Mouse (Mus musculus) stomach, embryonic 16.5 days (tissue): ENCODE measurements at regions not wholly inside any gene's neighbourhood (a gene's known extent, or its start where the extent isn't known, plus 50 kb on each side); places are given as distances from the start of the nearest gene placed in this dataset.

Source experiments
- ATAC-seq: fragments of 200-750 bp; cut with Nextera tagmentation; 2 replicates; pipeline ENCODE4 v1.8.0; 2017; ENCODE audit warnings: moderate number of reproducible peaks, moderate TSS enrichment; ENCODE audit not compliant: insufficient read depth, low FRiP score
- H3K27ac ChIP-seq: fragments of 300-500 bp; sonication (generic); 2 replicates; pipeline ENCODE4 v1.5.1; 2014; ENCODE audit warnings: low read length
- H3K27me3 ChIP-seq: fragments of 300-500 bp; sonication (generic); 2 replicates; pipeline ENCODE4 v1.6.1; 2014; ENCODE audit warnings: low read length, control low read depth, mixed read lengths; ENCODE audit not compliant: control insufficient read depth, insufficient read depth
- H3K36me3 ChIP-seq: fragments of 300-500 bp; sonication (generic); 2 replicates; pipeline ENCODE4 v1.6.1; 2014; ENCODE audit warnings: low read length; ENCODE audit not compliant: control insufficient read depth, insufficient read depth
- H3K4me1 ChIP-seq: fragments of 300-500 bp; sonication (generic); 2 replicates; pipeline ENCODE4 v1.6.1; 2014; ENCODE audit warnings: low read length, control low read depth, mixed read lengths; ENCODE audit not compliant: control insufficient read depth, insufficient read depth
- H3K4me2 ChIP-seq: fragments of 300-500 bp; sonication (generic); 2 replicates; pipeline ENCODE4 v1.6.1; 2014; ENCODE audit warnings: low read depth, low read length, mixed read lengths
- H3K4me3 ChIP-seq: fragments of 300-500 bp; sonication (generic); replicated peaks from 2 replicates; pipeline ENCODE4 v1.5.1; 2014; ENCODE audit warnings: mild to moderate bottlenecking, low read length
- H3K9ac ChIP-seq: fragments of 300-500 bp; sonication (generic); 2 replicates; pipeline ENCODE4 v1.6.1; 2014; ENCODE audit warnings: low read length
- H3K9me3 ChIP-seq: fragments of 300-500 bp; sonication (generic); replicated peaks from 2 replicates; pipeline ENCODE4 v1.6.1; 2016; ENCODE audit warnings: low read length, control low read depth; ENCODE audit not compliant: control insufficient read depth
- WGBS: fragments of 180-500 bp; shearing (Covaris S2); extraction: QIAGEN DNeasy Blood & Tissue Kit; methylation state at CpG from one replicate; pipeline ENCODE4 v1.1.7; 2014; 5-methylcytosine and 5-hydroxymethylcytosine counted together

DNA sequence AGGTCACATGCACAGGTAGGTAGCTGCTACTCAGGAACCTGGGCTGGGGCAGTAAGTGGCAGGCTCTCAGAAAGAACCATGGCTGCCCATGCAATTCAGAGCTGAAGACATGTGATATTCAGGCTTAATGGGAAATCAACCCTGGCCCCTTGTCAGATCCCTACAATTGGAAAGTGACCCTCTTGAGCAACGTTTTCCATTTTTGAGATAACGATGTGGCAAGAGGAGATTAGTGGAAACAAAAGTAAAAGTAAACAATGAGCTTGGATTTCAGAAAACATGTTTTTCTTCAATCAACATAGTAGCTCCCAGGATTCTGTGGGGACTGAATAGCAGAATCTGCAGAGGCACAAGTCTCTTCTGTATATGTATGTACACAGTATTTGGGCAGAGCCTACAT is 598.8 kb downstream of the Rnf144a start:
- no peaks in the 10 kb centered on the region for H3K27me3 ChIP-seq
- H3K4me3 ChIP-seq = no peak overlapping the region
- H3K4me1 ChIP-seq = no peaks in the 10 kb centered on the region
- 45% methylated on average over 2 of the region's 2 CpGs for WGBS
- H3K27ac ChIP-seq = no peak overlapping the region
- H3K9me3 ChIP-seq = no peaks in the 10 kb centered on the region
- H3K36me3 ChIP-seq = no peaks in the 10 kb centered on the region
- no peak overlapping the region for H3K4me2 ChIP-seq
- ATAC-seq = no peak
- no peak overlapping the region for H3K9ac ChIP-seq

DNA sequence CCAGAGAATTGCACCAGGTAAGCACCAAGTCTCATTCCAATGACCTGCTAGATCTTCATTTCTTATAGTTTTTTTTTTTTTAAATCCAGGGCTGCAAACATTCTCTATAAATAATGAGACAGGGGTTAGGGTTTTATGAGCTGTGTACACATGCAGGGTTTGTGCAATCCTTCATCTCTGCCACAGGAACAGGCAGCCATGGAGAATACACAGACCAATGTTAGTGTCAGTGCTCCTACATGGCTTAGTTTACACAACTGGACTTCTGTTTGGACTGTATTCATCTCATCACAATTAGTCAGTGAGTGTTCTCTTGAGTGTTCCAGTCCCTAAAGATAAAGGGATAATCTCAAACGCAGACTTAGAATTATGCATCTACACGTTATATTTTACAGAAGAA is 620.0 kb downstream of the Rnf144a start:
- Histone ChIP-seq H3K27me3 (peaks cover 2% of the 10 kb centered on the region; the same call in 1 of the 2 replicates), H3K4me2 (no peak overlapping the region), H3K4me3 (no peak overlapping the region), H3K36me3 (no peaks in the 10 kb centered on the region), H3K9ac (no peak overlapping the region), H3K4me1 (no peaks in the 10 kb centered on the region), H3K9me3 (no peaks in the 10 kb centered on the region), H3K27ac (no peak overlapping the region; the same call in 1 of the 2 replicates)
- peak; percentile 60; the same call in 1 of the 2 replicates for ATAC-seq
- WGBS = 10% methylated on average over 2 of the region's 2 CpGs

DNA sequence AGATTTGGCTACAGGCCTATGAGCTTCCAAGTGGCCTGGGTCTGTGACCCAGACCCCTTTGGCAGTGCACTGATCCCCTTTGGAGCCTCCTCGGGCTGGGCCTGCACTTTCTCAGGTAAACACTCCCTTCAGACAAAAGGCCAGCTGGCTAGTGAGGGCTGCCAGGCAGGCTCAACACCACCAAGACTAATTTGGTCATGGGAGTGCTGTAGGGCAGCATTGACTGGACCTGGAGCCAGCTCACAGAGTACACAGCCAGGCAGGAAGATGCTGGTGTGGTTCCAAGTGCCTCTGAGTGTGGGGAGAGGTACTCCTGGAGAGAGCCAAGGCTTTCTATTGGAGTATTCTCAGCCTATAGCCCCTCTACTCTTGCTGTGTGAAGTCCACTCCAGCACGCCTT is 620.5 kb downstream of the Rnf144a start:
- WGBS = 33% methylated on average over 2 of the region's 2 CpGs
- H3K4me2 ChIP-seq = no peak overlapping the region
- no peak for ATAC-seq
- no peaks in the 10 kb centered on the region for H3K4me1 ChIP-seq
- H3K27me3 ChIP-seq = peaks cover 2% of the 10 kb centered on the region; the same call in 1 of the 2 replicates
- no peak overlapping the region for H3K4me3 ChIP-seq
- H3K9ac ChIP-seq = no peak overlapping the region
- H3K9me3 ChIP-seq = no peaks in the 10 kb centered on the region
- peak overlapping the region; percentile 53 for H3K27ac ChIP-seq
- H3K36me3 ChIP-seq = no peaks in the 10 kb centered on the region

DNA sequence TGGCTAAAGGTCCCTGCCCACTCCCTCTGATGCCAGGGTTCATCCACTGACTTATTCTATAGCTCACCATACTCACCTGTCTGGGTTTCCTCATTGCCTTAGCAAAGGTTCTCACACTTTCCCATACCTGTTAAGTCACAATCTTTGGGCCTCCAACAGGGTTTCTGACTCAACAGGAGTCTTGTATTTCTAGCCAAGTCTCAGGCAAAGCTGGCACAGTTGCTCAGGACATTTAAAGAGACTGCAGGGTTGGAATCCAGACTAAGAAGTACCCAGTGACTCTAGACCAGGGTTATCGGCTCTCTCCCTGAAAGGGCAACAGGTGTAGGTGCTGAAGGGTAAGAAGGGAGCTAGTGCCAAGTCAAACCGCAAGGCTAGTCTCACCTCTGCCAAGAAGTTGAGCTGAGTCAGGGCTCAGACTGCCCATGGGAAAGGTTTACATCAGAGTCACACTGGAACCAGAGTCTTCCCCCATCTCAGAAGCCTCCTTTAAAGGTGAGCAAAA is 622.4 kb downstream of the Rnf144a start:
- no peaks in the 10 kb centered on the region for H3K36me3 ChIP-seq
- H3K27ac ChIP-seq = no peak overlapping the region
- 95% methylated on average over 2 of the region's 2 CpGs for WGBS
- H3K4me3 ChIP-seq = no peak overlapping the region
- no peaks in the 10 kb centered on the region for H3K9me3 ChIP-seq
- no peaks in the 10 kb centered on the region for H3K4me1 ChIP-seq
- H3K4me2 ChIP-seq = no peak overlapping the region
- H3K27me3 ChIP-seq = peaks cover 2% of the 10 kb centered on the region; the same call in 1 of the 2 replicates
- ATAC-seq = no peak
- H3K9ac ChIP-seq = no peak overlapping the region

DNA sequence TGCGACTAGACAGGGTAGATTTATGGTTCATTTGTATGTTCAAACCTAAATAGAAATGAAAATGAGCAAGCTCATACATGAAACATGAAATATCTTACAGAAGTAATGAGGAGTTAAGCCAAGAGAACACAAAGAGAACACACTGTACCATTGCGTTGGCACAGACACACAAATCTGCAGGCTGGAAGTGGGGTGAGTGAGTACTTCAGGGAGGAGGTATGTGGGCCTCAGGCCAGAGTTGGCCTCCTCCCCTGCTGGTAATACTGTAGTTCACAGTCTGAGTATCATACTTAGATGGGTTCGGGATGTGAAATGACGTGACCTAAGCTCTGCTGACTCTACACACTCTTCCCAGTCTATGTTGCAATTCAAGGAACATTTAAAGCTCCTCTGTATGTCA is 624.1 kb downstream of the Rnf144a start:
- no peaks in the 10 kb centered on the region for H3K9me3 ChIP-seq
- no peaks in the 10 kb centered on the region for H3K36me3 ChIP-seq
- no peak overlapping the region for H3K9ac ChIP-seq
- no peak overlapping the region for H3K4me2 ChIP-seq
- H3K4me3 ChIP-seq = no peak overlapping the region
- H3K27me3 ChIP-seq = peaks cover 2% of the 10 kb centered on the region; the same call in 1 of the 2 replicates
- no peak for ATAC-seq
- no peaks in the 10 kb centered on the region for H3K4me1 ChIP-seq
- 69% methylated on average over 4 of the region's 4 CpGs for WGBS
- no peak overlapping the region for H3K27ac ChIP-seq

DNA sequence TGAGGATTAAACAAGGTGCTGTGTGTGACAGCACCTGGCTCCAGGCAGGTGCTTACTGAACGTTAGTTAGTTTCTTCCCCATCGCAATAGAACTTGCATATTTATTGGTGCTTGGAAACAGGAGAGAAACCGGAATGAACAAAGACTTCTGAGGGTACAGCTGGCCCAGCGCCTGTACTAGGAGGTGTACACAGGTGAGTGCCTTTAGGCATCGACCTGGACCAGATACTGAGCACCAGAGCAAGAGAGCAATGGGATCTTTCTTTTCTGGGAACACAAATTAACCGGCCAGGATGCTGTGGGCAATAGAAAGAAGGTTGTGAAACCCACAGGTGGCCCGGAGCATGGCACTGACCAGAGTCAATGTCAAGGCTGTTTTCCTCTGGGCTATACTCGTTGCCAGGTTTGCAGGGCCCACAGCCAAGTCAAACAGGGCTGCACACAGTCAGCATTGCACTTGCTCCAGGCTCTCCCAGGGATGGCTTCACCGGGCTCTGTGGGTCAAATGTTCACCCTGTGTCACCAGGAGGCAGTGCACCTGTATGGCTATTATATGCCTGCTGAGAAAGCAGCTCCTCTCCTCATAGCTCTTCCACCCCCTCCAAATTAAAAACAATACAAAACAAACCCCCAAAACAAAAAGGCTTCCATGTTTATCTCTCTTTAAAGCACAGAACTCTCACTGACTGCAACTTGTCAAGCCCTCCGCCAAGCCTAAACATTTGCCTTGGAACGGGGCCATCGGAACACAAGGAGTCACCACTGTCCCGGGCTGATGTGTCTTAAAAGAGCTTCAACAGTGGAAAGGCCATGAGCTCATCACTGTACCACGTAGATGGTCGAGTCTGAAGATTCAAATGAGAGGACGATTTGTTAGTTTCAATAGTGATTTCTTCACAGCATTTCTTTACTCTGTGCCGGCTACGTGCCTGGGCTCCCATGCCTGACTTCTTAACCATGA is 629.1 kb downstream of the Rnf144a start:
- H3K4me2 ChIP-seq = no peak overlapping the region
- no peak overlapping the region for H3K9ac ChIP-seq
- no peak overlapping the region for H3K27ac ChIP-seq
- H3K36me3 ChIP-seq = no peaks in the 10 kb centered on the region
- WGBS = 63% methylated on average over 18 of the region's 18 CpGs
- no peaks in the 10 kb centered on the region for H3K27me3 ChIP-seq
- H3K9me3 ChIP-seq = no peaks in the 10 kb centered on the region
- ATAC-seq = no peak; the same call in 1 of the 2 replicates
- no peak overlapping the region for H3K4me3 ChIP-seq
- H3K4me1 ChIP-seq = no peaks in the 10 kb centered on the region

DNA sequence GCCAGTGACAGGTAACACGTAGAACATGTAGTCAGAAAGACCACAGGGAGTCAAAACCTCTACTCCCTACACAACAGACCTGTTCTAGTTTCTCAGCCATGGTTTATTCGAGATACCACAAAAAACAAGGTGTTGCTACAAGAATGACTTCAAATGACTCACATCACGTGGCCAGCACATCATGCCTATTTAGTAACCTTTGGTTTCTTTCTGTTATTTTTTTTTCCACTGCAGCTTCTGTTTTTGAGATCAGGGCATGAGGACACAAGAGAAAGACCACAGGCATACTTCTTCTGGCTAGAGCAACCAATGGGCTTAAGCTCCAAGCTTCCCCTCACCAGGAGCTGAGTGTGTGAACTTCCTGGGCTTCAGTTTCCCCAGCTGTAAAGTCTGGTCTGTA is 630.7 kb downstream of the Rnf144a start:
- Histone ChIP-seq H3K27me3 (no peaks in the 10 kb centered on the region), H3K4me3 (no peak overlapping the region), H3K4me1 (no peaks in the 10 kb centered on the region), H3K27ac (no peak overlapping the region), H3K9ac (no peak overlapping the region), H3K4me2 (no peak overlapping the region), H3K9me3 (no peaks in the 10 kb centered on the region), H3K36me3 (no peaks in the 10 kb centered on the region)
- ATAC-seq = no peak
- whole genome bisulfite sequencing = 79% methylated on average over 3 of the region's 3 CpGs

DNA sequence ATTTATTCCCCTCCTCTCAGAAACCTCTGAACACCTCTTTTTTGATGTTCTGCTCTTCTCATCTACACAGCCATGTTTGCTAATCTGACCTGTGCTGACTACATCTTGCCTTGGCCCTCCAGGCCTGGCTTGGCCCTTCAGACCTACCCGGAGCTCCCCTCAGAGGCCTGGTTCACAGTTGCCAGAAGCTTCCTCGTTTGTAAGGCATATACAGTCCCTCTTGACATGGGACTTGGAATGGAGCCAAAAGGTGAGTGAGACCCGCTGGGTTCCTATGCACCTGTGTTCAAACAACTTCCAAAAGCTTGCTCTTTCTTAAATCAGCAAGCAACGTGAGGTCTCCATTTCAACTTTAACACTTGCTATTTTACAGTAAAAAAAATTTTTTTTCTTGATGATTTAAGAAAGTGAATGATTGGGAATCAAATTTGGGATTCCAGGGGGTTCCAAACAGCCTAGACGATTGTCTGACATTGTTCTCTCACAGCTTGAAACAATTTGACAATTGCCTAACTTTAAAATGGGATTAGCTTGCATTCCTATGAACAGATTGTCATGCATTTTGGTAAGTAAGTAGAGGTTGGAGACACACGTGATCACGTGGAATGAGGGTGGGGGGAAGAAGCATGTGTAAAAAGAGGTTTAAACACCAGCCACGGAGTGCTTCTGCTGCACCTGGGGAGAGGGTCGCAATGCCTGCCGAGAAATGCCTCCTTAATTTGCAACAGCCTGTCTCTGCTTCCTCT is 631.9 kb downstream of the Rnf144a start:
- no peak for ATAC-seq
- Histone ChIP-seq H3K9ac (no peak overlapping the region), H3K27me3 (no peaks in the 10 kb centered on the region), H3K4me1 (no peaks in the 10 kb centered on the region), H3K36me3 (no peaks in the 10 kb centered on the region), H3K9me3 (no peaks in the 10 kb centered on the region; the same call in 1 of the 2 replicates), H3K4me3 (no peak overlapping the region), H3K4me2 (no peak overlapping the region), H3K27ac (no peak overlapping the region)
- WGBS = 55% methylated on average over 10 of the region's 10 CpGs

DNA sequence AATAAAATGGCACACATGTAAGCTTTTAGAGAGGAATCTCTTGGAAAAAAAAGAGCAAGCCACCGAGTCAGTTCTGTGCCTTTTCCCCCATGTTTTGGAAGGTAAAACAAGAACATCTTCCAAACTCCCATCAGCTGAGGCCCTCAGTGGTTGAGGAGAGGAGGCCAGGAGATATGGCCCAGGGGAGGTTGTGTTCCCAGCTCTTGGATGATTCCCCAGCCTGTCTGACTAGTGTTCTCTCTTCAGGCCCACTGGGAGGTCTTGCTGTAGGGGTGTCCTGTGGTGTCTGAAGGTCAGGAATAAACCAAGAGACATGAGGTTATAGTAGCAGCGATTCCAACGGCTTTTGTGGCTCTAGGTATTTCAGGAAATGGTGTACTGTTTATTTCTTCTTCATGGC is 643.2 kb downstream of the Rnf144a start:
- Histone ChIP-seq H3K4me1 (no peaks in the 10 kb centered on the region), H3K36me3 (no peaks in the 10 kb centered on the region), H3K4me3 (no peak overlapping the region), H3K27me3 (no peaks in the 10 kb centered on the region), H3K27ac (no peak overlapping the region), H3K4me2 (no peak overlapping the region), H3K9ac (no peak overlapping the region), H3K9me3 (no peaks in the 10 kb centered on the region)
- no peak for ATAC-seq
- 81% methylated on average over 3 of the region's 3 CpGs for WGBS
